Mouse (Mus musculus): ENCODE measurements around the gene Sbf2.
A peak's percentile ranks its signal among the peaks of the same experiment; 100 is the strongest.

Sbf2 gene

DNA sequence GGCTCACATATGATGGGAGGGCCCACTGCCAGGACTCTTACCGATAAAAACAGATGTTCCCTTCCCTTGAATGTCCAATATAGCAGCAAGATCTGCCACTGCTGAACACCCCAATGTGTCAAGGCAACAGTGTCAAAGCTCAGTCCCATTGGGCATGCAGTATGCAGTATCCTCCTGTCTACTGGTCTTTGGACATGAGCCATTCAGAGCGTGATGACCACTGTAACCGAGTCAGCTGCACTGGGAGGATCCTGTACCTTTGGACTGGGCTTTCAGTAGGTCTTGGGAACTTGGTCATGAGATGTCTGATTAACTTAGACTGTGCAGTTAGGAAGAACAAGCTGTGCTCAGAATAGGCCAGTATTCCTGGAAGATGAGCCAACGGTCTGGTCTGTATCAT is 309.2 kb downstream of the Sbf2 start:
- no peak for DNase-seq

DNA sequence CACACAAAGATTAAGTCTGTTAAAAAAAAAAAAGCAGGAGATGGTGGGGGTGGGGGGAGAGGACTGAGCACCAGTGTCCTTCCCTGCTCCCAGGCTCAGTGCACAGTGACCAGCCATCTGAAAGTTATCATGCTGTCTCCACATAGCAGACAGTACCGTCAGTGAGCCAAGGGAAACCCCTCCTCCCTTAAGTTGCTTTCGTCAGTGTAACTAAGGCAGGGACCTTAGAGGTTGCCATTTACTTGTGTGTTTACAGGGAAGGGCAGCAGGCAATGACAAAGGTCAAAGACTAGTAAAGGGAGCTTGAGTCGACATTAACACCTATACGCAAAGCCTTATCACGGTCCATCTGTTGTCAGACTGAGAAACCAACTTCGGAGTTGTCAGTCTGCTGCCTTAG is 311.8 kb downstream of the Sbf2 start:
- DNase-seq: no peak

DNA sequence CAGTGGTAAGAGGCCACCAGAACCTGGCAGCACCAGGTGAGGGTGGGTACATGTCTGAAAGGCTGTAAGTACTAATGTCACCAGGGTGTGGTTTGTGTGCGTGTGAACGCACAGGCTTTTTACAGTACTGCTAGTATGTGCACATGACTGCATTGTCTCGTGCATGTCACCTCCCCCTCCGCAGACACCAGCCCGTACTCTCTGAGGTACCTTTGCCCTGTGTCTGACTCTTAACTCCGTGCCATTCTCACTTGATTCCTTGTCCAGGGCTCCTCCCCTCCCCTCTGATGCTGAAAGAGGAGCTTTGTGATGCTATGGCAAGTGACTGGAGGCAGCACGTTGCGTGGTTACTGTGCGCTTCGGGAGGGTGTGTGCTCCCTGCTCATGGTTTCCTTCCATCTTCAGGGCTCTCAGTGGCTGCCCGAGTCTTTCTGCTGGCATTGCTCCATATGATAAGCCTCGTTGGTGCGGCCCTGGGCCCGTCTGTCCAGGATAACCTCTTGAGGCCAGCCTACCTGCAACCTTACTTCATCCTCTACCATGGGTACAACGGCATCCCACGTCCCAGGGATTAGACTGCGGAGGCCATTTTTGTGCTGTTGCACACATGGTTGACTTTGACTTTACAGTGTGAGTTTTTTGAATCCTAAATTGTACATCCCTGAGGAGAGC is 315.8 kb downstream of the Sbf2 start:
- no peak for DNase-seq

DNA sequence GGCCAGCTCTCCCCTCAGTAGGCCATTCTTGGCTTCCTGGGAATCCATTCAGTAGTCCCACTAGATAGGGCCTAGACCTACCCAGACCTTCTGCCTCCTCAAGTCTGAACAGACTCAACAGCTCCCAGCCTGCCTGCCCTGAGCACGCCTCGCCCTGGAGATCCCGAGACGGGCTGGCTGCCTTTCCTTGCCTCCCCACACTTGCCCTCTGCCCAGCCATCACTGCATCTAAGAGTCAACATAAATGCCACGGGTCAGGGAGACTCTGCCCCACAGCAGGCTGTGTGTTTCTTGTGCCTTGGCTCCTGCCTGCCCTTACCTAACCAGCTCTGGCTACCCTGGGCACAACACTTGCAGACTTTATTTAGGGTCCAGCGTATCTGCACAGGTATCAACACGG is 316.6 kb downstream of the Sbf2 start:
- no peak for DNase-seq

DNA sequence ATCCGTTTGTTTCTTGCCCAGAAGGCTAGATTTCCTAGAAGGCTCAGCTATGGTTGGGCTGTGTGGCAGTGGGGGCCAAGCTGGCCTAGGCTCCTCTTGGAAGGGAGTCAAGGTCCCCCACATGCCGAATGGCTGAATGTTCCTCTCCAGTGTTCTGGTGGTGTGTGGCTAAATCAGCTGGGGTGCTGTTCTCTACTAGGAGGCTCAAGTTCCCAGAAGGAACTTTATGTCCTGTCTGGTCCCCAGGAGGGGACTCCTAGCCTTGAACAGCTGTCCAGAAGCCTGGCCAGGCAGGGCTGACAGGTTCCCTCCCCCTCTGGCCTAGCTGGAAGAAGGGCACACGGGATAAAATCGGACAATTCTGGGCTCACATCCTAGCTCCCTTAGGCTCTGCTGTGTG is 317.1 kb downstream of the Sbf2 start:
- DNase-seq: no peak

DNA sequence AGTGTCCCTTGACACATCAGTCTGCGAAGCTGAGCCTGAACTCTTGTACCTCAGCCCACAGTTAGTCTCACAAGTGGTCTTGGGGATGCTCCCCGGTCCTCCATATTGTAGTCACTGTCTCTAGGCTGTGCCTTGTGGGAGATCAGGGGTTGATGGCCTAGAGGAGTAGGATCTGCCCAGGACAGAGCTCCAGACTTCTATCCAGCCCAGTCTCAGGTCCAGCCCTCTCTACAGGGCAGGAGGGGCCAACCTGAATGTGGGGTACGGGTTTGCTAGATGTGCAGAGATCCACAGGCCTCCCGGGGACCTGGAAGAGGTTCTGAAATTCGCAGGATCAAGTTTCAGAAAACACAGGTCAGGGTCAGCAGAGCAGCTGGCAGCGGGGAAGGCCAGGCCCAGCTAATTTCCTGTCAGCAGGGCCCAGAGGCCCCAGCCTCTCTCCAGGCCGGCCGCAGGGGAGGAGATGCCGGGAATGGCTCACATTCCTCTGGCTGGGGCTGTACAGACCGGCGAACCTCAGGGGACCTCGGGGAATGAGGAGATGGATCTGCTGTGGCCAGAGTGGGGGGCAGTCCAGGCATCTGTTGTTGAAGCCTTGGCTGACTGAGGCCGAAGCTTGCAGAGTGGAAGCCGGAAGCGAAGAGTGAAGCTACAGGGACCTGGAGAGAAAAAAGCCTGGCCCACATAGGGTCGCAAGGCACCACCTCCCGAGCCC is 317.7 kb downstream of the Sbf2 start:
- DNase-seq: no peak

DNA sequence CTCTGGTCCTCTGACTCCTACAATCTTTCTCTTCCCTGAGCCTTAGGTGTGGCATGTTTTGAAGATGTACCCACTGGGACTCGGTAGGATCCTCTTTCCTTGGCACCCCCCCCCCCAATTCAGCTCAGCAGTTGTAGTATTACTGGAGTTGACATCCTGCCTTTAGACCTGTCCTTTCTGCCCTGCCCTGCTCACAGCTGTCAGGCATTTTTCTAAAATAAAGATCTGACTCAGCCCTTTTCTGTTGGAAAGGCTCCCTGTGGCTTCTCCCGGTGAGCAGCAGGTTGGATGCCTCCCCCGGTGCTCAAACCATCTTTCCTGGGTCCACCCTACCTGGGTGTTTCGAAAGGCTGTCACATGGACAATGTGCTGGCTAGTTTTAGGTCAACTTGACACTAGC is 325.1 kb downstream of the Sbf2 start:
- DNase-seq: no peak

DNA sequence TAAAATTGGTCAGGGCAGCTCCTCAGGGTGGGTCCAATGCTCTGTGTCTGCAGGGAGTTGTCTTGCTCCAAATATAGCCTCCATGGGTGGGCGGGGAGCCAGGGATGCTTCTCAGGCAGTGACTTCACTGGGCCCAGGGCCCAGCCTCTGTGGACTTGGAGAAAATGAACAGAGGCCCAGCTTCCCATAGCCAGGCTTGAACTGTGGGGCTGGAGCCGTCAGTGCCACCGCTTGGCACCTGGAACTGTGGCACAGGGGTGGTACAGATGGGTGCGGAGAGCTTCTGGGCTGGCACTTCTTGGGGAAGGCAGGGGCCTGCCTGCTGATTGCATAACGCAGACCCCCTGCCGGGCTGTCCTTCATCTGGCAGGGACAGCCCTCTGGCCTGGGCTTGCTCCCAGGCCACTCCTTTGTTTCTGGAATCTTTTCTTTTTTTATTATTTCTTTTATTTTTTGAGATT is 326.0 kb downstream of the Sbf2 start:
- DNase-seq: peak; percentile 67

DNA sequence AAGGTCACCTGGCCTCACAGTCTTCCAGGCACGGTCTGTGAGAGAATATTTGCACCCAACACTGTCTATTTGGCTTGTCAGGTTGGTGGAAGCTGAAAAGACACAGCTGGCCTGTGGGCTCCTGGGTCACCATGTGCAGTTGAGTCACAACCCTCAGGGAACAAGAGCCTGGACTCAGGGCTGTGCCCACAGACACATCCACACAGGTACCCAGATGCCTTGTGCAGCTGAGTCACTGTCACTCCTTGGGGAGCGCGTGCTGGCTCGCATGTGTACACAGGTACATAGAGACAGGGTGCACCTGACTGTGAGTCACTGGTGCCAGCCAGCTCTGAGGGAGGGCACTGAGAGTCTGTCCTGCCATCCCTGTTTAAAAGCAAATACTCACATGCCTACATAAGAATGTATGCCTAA is 326.5 kb downstream of the Sbf2 start:
- no peak for DNase-seq

DNA sequence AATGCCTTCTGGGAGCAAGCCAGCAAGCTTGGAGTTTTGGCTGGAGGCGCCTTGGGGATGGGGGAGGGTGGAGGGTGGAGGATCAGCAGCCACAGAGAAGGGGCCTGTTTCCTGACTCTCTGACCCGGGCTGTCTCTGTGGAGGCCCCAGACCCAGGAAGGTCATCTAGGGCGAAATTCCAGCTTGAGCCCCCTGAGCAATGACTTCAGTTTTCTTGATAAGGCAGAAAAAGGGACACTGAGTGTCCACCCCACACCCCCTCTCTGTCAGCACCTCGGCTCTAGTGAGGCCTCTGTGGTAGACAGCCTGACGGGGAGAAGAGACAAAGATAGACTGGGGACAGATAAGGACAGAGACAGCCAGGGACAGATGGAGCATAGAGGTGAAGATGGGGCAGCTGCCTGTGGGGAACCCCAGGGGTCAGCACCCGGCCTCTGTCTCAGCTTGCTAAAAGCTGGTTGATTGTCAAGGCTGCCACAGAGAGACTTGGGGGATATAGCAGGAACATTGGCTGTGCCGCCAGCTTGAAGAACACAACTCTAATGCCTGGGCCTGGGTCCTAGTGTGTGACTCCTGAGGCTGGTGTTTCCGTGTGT is 327.1 kb downstream of the Sbf2 start:
- DNase-seq: no peak

DNA sequence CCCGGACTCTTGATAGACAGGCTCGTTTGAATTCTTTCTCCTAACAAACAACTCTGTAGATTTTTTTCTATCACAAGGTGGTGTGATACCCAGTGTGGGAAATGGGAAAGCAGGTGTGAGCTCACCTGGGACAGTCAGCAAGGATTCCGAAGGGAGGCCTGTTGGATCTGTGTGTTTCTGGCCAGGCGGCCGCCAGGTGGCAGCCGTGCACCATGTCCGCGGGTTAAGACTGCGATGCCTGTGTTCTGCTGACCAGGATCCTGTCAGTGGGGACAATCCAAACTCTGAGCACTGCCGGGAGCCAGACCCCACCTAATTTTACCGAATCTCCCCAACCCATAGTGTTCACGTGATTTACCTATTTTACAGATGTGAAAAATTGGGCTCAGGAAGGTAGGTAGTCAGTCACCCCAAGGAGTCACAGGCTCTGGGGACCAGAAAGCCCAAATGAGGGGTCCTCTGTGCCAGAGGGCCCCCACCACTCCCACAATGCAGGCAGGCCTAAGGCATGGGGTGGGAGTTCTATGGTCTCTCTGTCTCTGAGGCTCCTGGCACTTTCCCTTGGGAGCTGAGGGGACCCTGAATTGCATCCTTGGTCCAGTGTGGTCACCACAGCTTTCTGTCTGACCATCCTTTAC is 327.8 kb downstream of the Sbf2 start:
- DNase-seq: peak; percentile 74

DNA sequence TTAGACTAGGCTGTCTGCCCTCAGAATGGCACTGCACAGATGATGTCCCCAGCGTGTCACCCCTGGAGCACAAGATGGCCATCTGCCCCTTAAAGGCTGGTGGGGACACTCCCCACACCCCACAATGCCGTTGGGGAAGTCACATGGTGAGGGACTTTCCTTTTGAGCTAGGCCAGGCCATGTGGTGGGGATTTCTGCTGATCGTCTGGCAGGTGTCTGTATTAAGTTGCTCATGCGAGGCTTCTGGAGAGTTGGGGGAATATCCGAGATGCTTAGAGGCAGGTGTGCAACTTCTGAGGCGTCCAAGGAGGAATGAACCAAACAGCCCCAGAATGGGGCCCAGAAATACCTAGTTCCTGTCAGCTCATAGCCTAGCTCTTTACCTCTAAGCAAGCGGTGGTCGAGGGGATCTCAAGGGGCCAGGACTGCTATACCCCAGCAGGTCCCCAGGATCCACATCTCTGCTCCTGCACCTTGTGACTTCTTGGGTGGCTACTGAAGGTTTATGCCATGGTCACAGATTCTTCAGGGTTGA is 328.5 kb downstream of the Sbf2 start:
- no peak for DNase-seq

DNA sequence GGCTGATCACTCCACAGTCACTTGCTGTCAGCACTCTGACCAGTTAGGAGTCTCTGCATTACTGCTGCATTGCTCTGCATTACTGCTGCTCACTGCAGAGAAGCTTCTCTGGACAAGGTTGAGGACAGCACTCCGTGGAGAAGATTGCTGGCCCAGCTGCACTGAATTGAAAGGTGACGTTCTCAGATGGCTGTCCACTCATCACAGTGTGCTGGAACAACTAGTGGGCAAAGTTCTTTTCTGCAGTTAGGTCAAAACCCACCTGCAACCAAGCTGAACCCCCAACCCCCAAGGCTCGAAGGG is 328.9 kb downstream of the Sbf2 start:
- DNase-seq: no peak

DNA sequence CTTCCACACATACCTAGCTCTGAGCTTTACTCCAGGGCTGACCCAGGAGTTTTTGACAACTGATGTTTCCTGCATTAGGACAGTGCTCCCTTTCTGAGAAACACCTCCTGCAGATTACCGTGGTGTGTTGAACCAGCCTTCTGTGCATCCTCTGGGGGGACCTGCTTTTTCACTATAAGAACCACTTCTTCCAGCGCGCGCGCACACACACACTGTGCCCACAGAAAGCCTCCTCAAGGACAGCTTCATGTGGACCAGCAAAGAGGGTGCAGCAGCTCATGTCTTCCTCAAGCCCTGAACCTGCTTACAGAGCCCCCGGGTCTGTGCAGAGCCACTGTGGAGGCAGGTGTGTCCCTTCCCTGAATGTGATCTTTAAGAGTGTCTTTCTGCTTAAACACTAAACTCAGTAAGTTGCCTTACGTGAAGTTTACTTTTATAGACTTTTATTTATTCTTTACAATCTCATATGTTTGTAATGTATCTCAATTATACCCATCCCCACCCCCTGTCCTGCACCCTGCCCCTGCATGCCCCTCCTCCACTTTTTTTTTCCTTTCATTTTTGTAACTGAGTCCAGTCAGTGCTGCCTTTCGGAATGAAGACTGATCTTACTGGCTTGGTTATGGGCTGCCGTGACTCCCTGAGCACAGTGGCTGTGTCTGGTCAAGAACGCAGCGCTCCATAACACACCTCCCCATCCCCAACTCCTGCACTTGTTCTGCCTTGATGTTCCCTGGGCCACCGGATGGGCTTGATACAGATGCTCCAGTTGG is 329.5 kb downstream of the Sbf2 start:
- DNase-seq: no peak

DNA sequence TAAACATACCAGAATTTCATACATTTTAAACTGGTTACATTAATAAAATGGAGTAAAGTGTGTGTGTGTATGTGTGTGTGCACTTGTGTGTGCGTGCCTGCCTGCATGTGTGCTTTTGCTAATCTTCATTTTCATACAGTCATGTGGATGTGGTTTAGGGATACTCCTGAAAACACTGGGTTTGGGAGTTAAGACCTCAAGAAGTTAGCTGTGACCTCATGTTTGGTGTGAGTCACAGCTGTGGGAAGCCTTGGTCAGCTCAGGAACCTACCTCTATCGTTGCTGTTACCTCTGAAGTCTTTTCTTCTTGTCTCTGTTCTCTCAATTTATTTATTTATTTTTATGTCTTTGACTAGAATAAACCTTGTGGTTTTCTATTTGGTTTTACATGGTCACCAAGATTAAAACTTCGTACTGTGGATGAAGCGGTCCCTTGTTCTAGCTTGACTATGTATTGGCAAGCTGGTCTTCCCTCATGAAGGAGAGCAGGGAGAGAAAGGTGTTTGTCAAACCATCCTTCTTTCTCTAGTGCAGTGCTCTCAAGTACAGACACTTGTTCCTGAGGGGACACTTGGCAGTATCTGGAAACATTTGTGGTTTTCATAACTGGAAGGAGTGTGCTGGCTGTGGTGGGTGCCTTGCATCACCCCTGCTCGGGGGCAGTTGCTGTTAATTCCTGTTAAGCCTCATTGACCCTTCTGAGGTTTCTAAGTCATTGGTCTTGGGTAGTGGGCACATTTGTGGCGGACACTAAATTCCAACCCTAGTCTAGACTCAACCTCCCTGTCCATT is 331.0 kb downstream of the Sbf2 start:
- no peak for DNase-seq

DNA sequence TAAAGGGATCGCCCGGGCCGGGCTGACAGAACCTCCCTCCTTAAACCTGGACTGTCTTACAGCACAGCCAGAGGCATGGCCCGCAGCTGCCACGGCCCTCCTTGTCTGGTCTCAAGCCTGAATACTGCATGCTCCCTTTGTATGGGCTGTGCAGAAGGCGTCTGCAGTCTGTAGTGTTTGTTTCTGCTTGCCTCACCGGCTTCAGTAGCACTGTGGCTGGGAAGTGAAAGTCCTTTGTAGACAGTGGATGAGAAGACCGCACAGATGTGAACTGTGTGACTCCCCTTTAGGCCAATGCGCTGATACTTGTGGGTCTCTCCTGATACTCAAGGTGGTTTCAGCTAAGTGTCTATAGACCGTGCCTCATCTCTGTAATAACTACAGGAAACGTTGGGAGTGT is 331.9 kb downstream of the Sbf2 start:
- DNase-seq: no peak

DNA sequence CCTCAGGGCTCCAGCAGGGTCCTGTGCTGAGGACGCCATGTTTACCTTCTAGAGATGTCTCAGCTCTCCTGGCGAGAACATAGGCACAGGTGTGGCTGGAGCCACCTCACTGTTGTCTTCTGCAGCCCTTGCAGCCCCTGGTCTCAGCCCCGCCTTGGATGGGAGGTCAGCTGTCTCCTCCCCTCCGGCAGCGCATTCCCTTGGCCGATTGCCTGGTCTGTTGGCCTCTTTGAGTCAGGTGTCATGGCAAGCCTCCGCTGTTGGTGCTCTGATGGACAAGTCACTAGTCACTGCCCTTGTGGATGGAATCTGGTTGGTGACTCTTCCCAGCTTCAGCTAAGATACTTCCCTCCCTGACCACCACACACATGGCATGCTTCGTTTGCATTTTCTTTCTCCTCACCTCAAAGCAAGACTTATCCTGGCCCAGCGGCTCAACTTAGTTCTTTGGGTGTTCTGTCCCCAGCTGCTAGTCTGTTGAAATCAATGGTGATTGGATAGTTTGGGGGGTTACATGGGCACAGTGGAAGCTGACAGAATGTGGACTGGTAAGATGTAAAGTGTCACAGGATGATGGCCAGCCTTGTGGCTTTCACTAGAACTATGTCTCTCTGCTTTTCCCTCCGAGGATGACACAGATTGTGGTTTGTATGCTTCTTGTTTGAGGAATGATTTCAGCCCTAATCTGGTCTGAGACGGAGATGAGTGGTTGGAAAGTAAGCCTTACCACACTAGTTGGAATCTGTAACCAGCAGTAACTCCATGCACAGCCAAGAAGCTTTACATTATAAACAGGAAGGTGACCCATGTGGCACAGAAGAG is 333.1 kb downstream of the Sbf2 start:
- DNase-seq: no peak

DNA sequence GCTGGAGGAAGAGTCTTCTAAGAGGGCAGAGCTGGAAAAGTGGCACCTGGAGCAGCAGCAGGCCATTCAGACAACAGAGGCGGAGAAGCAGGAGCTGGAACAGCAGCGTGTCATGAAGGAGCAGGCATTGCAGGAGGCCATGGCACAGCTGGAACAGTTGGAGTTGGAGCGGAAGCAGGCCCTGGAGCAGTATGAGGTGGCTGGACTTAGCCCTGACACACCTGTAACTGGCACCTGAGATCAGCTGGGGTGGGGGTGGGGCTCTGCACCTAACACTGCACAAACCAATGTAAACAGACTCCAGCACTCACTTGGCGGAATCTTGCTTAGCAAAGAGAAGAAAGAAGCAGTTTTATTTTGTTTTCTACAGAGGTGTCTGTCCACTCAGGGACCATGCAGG is 335.5 kb downstream of the Sbf2 start:
- no peak for DNase-seq

DNA sequence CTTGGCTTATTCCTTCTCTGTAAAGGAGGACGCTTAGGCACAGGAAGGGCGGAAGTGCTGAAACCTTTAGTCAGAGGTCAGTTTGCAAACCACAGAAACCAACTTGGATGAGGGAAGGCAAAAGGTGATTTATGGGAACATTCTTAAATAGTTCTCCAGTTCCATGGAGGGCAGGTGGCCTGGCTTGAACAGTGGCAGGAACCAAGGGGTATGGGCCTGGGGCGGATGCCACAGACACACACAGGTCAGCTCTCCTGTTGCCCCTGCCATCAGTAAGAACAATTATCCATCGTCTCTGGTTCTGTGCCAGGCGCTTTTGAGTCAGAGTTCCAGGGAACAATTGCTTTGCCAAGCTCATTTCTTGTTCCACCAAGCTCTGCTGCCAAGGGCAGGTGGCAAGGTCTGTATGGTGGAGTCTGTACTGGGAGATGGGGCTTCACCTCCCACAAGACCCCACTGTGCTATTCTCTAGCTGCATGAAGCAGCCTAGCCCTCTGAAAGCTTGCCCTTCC is 336.9 kb downstream of the Sbf2 start:
- DNase-seq: no peak

DNA sequence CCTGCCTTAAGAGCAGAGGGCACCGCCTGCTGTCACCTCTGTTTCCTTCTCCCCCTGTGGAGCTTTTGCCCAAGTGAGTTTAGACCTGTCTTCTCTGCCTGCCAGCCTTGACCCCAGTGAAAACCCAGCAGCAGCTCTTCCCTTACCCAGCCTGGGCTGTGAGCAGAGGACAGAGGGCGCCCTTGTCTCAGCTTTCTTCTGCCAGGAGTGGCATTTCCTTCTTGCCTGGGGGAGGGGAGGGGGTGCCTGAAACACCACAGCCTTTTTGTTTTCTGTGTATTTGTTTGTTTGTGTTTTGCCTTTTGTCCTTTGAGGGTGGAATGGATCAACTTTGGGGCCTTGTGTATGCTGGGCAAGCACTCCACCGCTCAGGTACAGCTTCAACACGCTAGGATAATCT is 342.3 kb downstream of the Sbf2 start:
- DNase-seq: no peak

DNA sequence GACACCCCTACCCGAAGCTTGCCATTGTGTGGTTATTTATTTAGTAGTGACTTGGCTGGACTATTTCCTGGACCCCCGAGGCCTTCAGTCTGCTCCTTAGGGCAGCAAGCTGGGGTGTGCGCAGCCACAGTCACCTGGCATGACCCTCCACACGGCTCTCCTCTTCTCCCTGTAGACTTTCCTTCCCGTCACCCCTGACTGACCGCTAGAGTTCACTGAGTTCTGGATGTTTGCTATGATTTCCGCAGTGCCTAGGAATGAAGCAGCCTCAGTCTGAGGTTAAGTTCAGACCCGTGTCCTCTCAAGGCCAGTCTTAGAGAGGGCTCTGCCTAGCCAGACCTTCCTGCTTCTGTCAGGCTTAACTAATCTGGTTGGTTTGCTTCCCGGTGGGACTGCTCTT is 342.9 kb downstream of the Sbf2 start:
- no peak for DNase-seq

Data from cerebellum, adult 11-12 months (tissue).